Mouse (Mus musculus): Measurements from ENCODE around the gene Frmd6. TPM values are rescaled to one million over a fixed set of nuclear protein-coding genes. Genes with fewer than 3 reads are reported as not detected.
A peak's percentile ranks its signal among the peaks of the same experiment; 100 is the strongest.

Gene Frmd6
- polyA plus RNA-seq, 1 experiment, result 11.2 TPM

GRCm38 (mm10) chr12:70811772-70812171, 13.5 kb upstream of the Frmd6 start:
- TF ChIP-seq CTCF (IDR thresholded peaks at IDR 0.05; ENCODE audit: borderline replicate concordance, insufficient read depth, low read depth, low read length), result no peak
- TF ChIP-seq POLR2A (IDR thresholded peaks at IDR 0.05; ENCODE audit: borderline replicate concordance, insufficient read depth, low read length), result no peak
- no peak overlapping the region for H3K27ac ChIP-seq (ENCODE audit: insufficient read depth, low read length)
- 48% methylated on average over 6 of the region's 6 CpGs for whole genome bisulfite sequencing
- no peaks in the 10 kb centered on the region for H3K27me3 ChIP-seq (ENCODE audit: control insufficient read depth, insufficient read depth, low read length)
- no peak overlapping the region for H3K4me3 ChIP-seq (replicated peaks; ENCODE audit: insufficient read depth, low read depth, low read length)
- DNase-seq, result peak in 1 of 2 experiments; percentile 24
- H3K4me1 ChIP-seq (ENCODE audit: control insufficient read depth, insufficient read depth, low read length), result peaks cover 4% of the 10 kb centered on the region; the same call in 1 of the 2 replicates

DNA sequence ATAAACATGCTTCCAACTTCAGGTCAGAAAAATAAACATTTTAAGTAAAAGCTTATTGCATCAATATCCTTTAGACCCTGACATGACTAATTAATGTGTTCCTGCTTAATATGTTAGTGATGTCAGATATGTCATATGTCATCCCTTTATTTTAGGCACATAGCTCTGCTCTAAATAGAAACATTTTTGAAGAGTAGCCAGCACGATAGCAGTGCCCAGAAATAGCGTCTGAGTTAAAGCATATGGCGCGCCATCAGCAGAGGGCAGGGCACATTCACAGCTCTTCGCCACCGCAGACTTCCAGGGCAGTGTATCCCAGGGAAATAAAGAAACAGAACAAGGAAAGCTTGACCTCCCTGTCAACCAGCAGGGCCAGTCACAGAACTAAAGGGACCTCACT, 13.1 kb upstream of the Frmd6 start:
- no peak overlapping the region for H3K4me3 ChIP-seq (replicated peaks; ENCODE audit: insufficient read depth, low read depth, low read length)
- TF ChIP-seq CTCF (IDR thresholded peaks at IDR 0.05; ENCODE audit: borderline replicate concordance, insufficient read depth, low read depth, low read length) (peak; percentile 52; the same call in 1 of the 2 replicates), POLR2A (IDR thresholded peaks at IDR 0.05; ENCODE audit: borderline replicate concordance, insufficient read depth, low read length) (no peak)
- peaks cover 4% of the 10 kb centered on the region; the same call in 1 of the 2 replicates for H3K4me1 ChIP-seq (ENCODE audit: control insufficient read depth, insufficient read depth, low read length)
- WGBS, result 11% methylated on average over 6 of the region's 6 CpGs
- no peaks in the 10 kb centered on the region for H3K27me3 ChIP-seq (ENCODE audit: control insufficient read depth, insufficient read depth, low read length)
- peak; percentile 76 to 91 for DNase-seq
- H3K27ac ChIP-seq (ENCODE audit: insufficient read depth, low read length), result no peak overlapping the region

- no peak for TF ChIP-seq CTCF (IDR thresholded peaks at IDR 0.05; ENCODE audit: borderline replicate concordance, insufficient read depth, low read depth, low read length)
- TF ChIP-seq POLR2A (IDR thresholded peaks at IDR 0.05; ENCODE audit: borderline replicate concordance, insufficient read depth, low read length), result no peak
- Histone ChIP-seq H3K4me1 (ENCODE audit: control insufficient read depth, insufficient read depth, low read length) (peaks cover 4% of the 10 kb centered on the region; the same call in 1 of the 2 replicates), H3K4me3 (replicated peaks; ENCODE audit: insufficient read depth, low read depth, low read length) (no peak overlapping the region), H3K27ac (ENCODE audit: insufficient read depth, low read length) (no peak overlapping the region), H3K27me3 (ENCODE audit: control insufficient read depth, insufficient read depth, low read length) (no peaks in the 10 kb centered on the region)
- WGBS, result 59% methylated on average over 3 of the region's 3 CpGs
- DNase-seq, result no peak
Measured at GRCm38 (mm10) chr12:70812822-70813465, 12.4 kb upstream of the Frmd6 start.

- 93% methylated on average over 2 of the region's 2 CpGs for WGBS
- no peak for DNase-seq
- TF ChIP-seq POLR2A (IDR thresholded peaks at IDR 0.05; ENCODE audit: borderline replicate concordance, insufficient read depth, low read length), result no peak
- TF ChIP-seq CTCF (IDR thresholded peaks at IDR 0.05; ENCODE audit: borderline replicate concordance, insufficient read depth, low read depth, low read length), result no peak
- Histone ChIP-seq H3K4me3 (replicated peaks; ENCODE audit: insufficient read depth, low read depth, low read length) (no peak overlapping the region), H3K4me1 (ENCODE audit: control insufficient read depth, insufficient read depth, low read length) (no peaks in the 10 kb centered on the region; the same call in 1 of the 2 replicates), H3K27me3 (ENCODE audit: control insufficient read depth, insufficient read depth, low read length) (no peaks in the 10 kb centered on the region), H3K27ac (ENCODE audit: insufficient read depth, low read length) (no peak overlapping the region)
Measured at GRCm38 (mm10) chr12:70816731-70817130, 8.6 kb upstream of the Frmd6 start.

- peaks cover 7% of the 10 kb centered on the region; the same call in 1 of the 2 replicates for H3K4me1 ChIP-seq (ENCODE audit: control insufficient read depth, insufficient read depth, low read length)
- H3K4me3 ChIP-seq (replicated peaks; ENCODE audit: insufficient read depth, low read depth, low read length), result peak overlapping the region; percentile 99
- WGBS, result 64% methylated on average over 7 of the region's 7 CpGs
- H3K27ac ChIP-seq (ENCODE audit: insufficient read depth, low read length), result peak overlapping the region; percentile 100; the same call in 1 of the 2 replicates
- no peak for TF ChIP-seq CTCF (IDR thresholded peaks at IDR 0.05; ENCODE audit: borderline replicate concordance, insufficient read depth, low read depth, low read length)
- no peaks in the 10 kb centered on the region for H3K27me3 ChIP-seq (ENCODE audit: control insufficient read depth, insufficient read depth, low read length)
- no peak for DNase-seq
Measured at GRCm38 (mm10) chr12:70824017-70824416, 1.3 kb upstream of the Frmd6 start.

- no peak for DNase-seq
- Histone ChIP-seq H3K27me3 (ENCODE audit: control insufficient read depth, insufficient read depth, low read length) (no peaks in the 10 kb centered on the region), H3K4me3 (replicated peaks; ENCODE audit: insufficient read depth, low read depth, low read length) (peak overlapping the region; percentile 99), H3K4me1 (ENCODE audit: control insufficient read depth, insufficient read depth, low read length) (peaks cover 7% of the 10 kb centered on the region; the same call in 1 of the 2 replicates), H3K27ac (ENCODE audit: insufficient read depth, low read length) (peak overlapping the region; percentile 38; the same call in 1 of the 2 replicates)
- TF ChIP-seq POLR2A (IDR thresholded peaks at IDR 0.05; ENCODE audit: borderline replicate concordance, insufficient read depth, low read length), result no peak
- no peak for TF ChIP-seq CTCF (IDR thresholded peaks at IDR 0.05; ENCODE audit: borderline replicate concordance, insufficient read depth, low read depth, low read length)
- under 1% methylated on average over 55 of the region's 55 CpGs for WGBS
Measured at GRCm38 (mm10) chr12:70825651-70826317, 470 bp downstream of the Frmd6 start.

DNA sequence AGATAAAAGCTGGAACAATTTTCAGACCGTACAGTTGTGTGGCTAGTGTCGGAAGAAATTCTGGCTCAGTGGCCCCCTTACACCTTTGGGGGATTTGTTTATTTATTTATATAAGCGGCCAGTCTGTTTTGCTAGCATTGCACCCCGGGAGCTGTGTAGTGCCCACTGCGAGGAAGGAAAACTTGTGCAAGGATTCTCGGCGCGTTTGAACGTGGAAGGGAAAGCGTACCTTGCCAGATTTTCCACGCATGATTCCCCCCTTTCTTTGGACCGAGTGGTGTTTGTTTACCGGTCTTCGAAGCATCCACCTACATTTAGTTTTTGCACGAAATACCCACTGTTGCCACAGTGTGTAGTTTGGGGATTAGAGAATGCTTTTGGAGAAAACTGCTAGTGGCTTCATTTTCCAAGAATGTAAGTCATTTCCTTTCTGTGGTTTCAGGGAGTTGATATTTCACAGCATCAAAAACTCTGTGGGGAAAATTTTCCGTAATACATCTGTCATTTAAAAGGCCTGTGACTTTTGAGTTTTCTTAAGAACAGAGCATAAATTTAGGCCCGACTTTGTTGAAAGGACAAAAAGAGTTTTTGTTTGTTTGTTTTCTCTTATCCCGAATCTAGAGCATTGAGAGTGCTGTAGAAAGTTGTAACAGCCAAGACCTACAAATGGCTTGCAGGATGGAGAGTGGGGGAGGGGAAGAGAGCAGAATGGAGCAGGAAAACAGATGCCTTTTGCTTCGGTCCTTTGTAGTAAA, 1.2 kb downstream of the Frmd6 start:
- Histone ChIP-seq H3K27me3 (ENCODE audit: control insufficient read depth, insufficient read depth, low read length) (no peaks in the 10 kb centered on the region), H3K27ac (ENCODE audit: insufficient read depth, low read length) (no peak overlapping the region), H3K4me1 (ENCODE audit: control insufficient read depth, insufficient read depth, low read length) (peaks cover 13% of the 10 kb centered on the region), H3K4me3 (replicated peaks; ENCODE audit: insufficient read depth, low read depth, low read length) (peak overlapping the region; percentile 99)
- DNase-seq, result peak; percentile 45 to 53
- 3% methylated on average over 19 of the region's 19 CpGs for WGBS
- TF ChIP-seq POLR2A (IDR thresholded peaks at IDR 0.05; ENCODE audit: borderline replicate concordance, insufficient read depth, low read length) (no peak), CTCF (IDR thresholded peaks at IDR 0.05; ENCODE audit: borderline replicate concordance, insufficient read depth, low read depth, low read length) (no peak)

Data from cerebellum, adult 2 months (tissue).